ENCODE assay signal across 9 mouse cellular contexts in genomic region chr7:101932551-101932950, GRCm38 (mm10). TPM values are rescaled to one million over a fixed set of nuclear protein-coding genes. Genes with fewer than 3 reads are reported as not detected.
DNase-seq lines count a peak whose midpoint lies in the region; ATAC-seq and TF ChIP-seq lines count a peak whose summit lies in the region.
"Had no signal": no experiment of that assay in that cellular context is flagged by ENCODE, and none has a peak within 500 bp of the region (broad histone marks: within the 10 kb centered on the region; RNA-seq: fewer than 3 reads in every experiment).

No protein-coding gene starts in this region.

- no peaks in the 10 kb centered on the region for H3K36me3 ChIP-seq in hindbrain, embryonic 12.5 days
- H3K36me3 ChIP-seq in hindbrain, postnatal 0 days (ENCODE audit: insufficient read depth, low read length) = no peaks in the 10 kb centered on the region
- peaks cover 19% of the 10 kb centered on the region for H3K36me3 ChIP-seq in embryonic facial prominence, embryonic 10.5 days (replicated peaks)
- H3K36me3 ChIP-seq in hindbrain, embryonic 14.5 days (replicated peaks; ENCODE audit: control insufficient read depth, insufficient read depth) = no peaks in the 10 kb centered on the region
- no peaks in the 10 kb centered on the region for H3K36me3 ChIP-seq in macrophage (ENCODE audit: inconsistent target)

- H3K4me2 ChIP-seq in hindbrain, embryonic 12.5 days (replicated peaks) = peak overlapping the region; percentile 77
- no peak overlapping the region for H3K4me2 ChIP-seq in hindbrain, postnatal 0 days (ENCODE audit: low read depth, low read length)
- peak overlapping the region; percentile 66 for H3K4me2 ChIP-seq in hindbrain, embryonic 14.5 days (replicated peaks)

- no peak overlapping the region for H3K27ac ChIP-seq in hindbrain, embryonic 12.5 days
- no peak overlapping the region for H3K27ac ChIP-seq in hindbrain, postnatal 0 days
- no peak overlapping the region for H3K27ac ChIP-seq in embryonic facial prominence, embryonic 10.5 days (replicated peaks)
- no peak overlapping the region for H3K27ac ChIP-seq in hindbrain, embryonic 14.5 days
- no peak overlapping the region for H3K27ac ChIP-seq in macrophage

- H3K27me3 ChIP-seq in hindbrain, embryonic 12.5 days = no peaks in the 10 kb centered on the region
- no peaks in the 10 kb centered on the region for H3K27me3 ChIP-seq in hindbrain, postnatal 0 days (ENCODE audit: insufficient read depth, low read length)
- no peaks in the 10 kb centered on the region for H3K27me3 ChIP-seq in embryonic facial prominence, embryonic 10.5 days (replicated peaks; ENCODE audit: low read depth, poor library complexity, severe bottlenecking)
- no peaks in the 10 kb centered on the region for H3K27me3 ChIP-seq in hindbrain, embryonic 14.5 days (ENCODE audit: control insufficient read depth, insufficient read depth, low read length)

- no peak overlapping the region for H3K4me3 ChIP-seq in hindbrain, embryonic 12.5 days
- no peak overlapping the region for H3K4me3 ChIP-seq in hindbrain, postnatal 0 days (ENCODE audit: low read length)
- peak overlapping the region; percentile 79 for H3K4me3 ChIP-seq in embryonic facial prominence, embryonic 10.5 days
- peak overlapping the region; percentile 89; the same call in 1 of the 2 replicates for H3K4me3 ChIP-seq in hindbrain, embryonic 14.5 days (replicated peaks; ENCODE audit: low read length)
- H3K4me3 ChIP-seq in macrophage (ENCODE audit: inconsistent target) = peak overlapping the region; percentile 88; the same call in 1 of the 2 replicates

- H3K79me2 ChIP-seq in macrophage (ENCODE audit: inconsistent target) = peaks cover 51% of the 10 kb centered on the region

- no peak overlapping the region for H3K9ac ChIP-seq in hindbrain, embryonic 12.5 days
- no peak overlapping the region for H3K9ac ChIP-seq in hindbrain, postnatal 0 days (replicated peaks; ENCODE audit: low read length)
- H3K9ac ChIP-seq in hindbrain, embryonic 14.5 days = no peak overlapping the region

- no peak for TF ChIP-seq CTCF in hindbrain, postnatal 0 days (IDR thresholded peaks at IDR 0.05; ENCODE audit: low read depth)

- H3K4me1 ChIP-seq in hindbrain, embryonic 12.5 days = peaks cover 18% of the 10 kb centered on the region
- peaks cover 5% of the 10 kb centered on the region; the same call in 1 of the 2 replicates for H3K4me1 ChIP-seq in hindbrain, postnatal 0 days (ENCODE audit: insufficient read depth, low read length)
- peaks cover 26% of the 10 kb centered on the region for H3K4me1 ChIP-seq in embryonic facial prominence, embryonic 10.5 days
- H3K4me1 ChIP-seq in hindbrain, embryonic 14.5 days (replicated peaks; ENCODE audit: control insufficient read depth, insufficient read depth, low read length) = peaks cover 13% of the 10 kb centered on the region; the same call in 1 of the 2 replicates

- ATAC-seq in hindbrain, embryonic 12.5 days (ENCODE audit: low FRiP score) = no peak
- ATAC-seq in hindbrain, postnatal 0 days = no peak
- ATAC-seq in hindbrain, embryonic 14.5 days (ENCODE audit: low FRiP score) = no peak

- 88% methylated on average over 1 of the region's 1 CpGs for WGBS in hindbrain, embryonic 12.5 days
- 80% methylated on average over 1 of the region's 1 CpGs for WGBS in hindbrain, postnatal 0 days
- 93% methylated on average over 1 of the region's 1 CpGs for WGBS in embryonic facial prominence, embryonic 10.5 days
- 92% methylated on average over 1 of the region's 1 CpGs for WGBS in hindbrain, embryonic 14.5 days
- WGBS in macrophage (ENCODE audit: missing documents) = 92% methylated on average over 1 of the region's 1 CpGs

- no peak for DNase-seq in hindbrain, postnatal 0 days (ENCODE audit: low spot score)
- no peak for DNase-seq in embryonic facial prominence, embryonic 10.5 days (ENCODE audit: low spot score)
- DNase-seq in hindbrain, embryonic 14.5 days (ENCODE audit: low spot score) = no peak
- no peak for DNase-seq in thymus, postnatal 10 days (ENCODE audit: low spot score in 2 of 2)
- no peak for DNase-seq in right cerebral cortex, postnatal 36 days (ENCODE audit: low spot score in 2 of 2)
- DNase-seq in ovary, postnatal 36 days (ENCODE audit: low spot score) = no peak

- no peaks in the 10 kb centered on the region for H3K9me3 ChIP-seq in hindbrain, embryonic 12.5 days (replicated peaks)
- no peaks in the 10 kb centered on the region for H3K9me3 ChIP-seq in hindbrain, postnatal 0 days (ENCODE audit: low read length)
- H3K9me3 ChIP-seq in embryonic facial prominence, embryonic 10.5 days = no peaks in the 10 kb centered on the region
- H3K9me3 ChIP-seq in hindbrain, embryonic 14.5 days (ENCODE audit: control insufficient read depth, low read length) = no peaks in the 10 kb centered on the region
- H3K9me3 ChIP-seq: G1E had no signal

RNA-seq across cellular contexts. Expression of gene Lrrc51, which starts 1.1 kb away (rescaled TPM):
- 9.4 and 10.1 TPM in 2 replicates for polyA plus RNA-seq in hindbrain, embryonic 12.5 days (2016; fragmentation: Nextera tagmentation; extraction: Ambion mirVana)
- 5.2 and 6.5 TPM in 2 replicates for total RNA-seq in hindbrain, postnatal 0 days (2014; rRNA removed)
- 9.7 and 12.1 TPM in 2 replicates for polyA plus RNA-seq in hindbrain, postnatal 0 days (2015; fragmentation: Nextera tagmentation; extraction: Ambion mirVana)
- polyA plus RNA-seq in embryonic facial prominence, embryonic 10.5 days (2016; fragmentation: Nextera tagmentation; extraction: Ambion mirVana) = 9.4 and 9.7 TPM in 2 replicates
- 12.5 and 15.2 TPM in 2 replicates for polyA plus RNA-seq in hindbrain, embryonic 14.5 days (2014; fragmentation: Nextera tagmentation; extraction: Ambion mirVana)
- total RNA-seq in macrophage (2018; cell fraction: chromatin; rRNA removed) = 1 to 10 TPM in 19 of 26 experiments, under 1 TPM in 1, not detected in 6; 0.66 to 7.7 (median 2.6) TPM
- 1 to 10 TPM; 1.6 to 6.0 (median 3.1) TPM for total RNA-seq in macrophage (2018; cell fraction: cytosol; rRNA removed)
- total RNA-seq in macrophage (2018; cell fraction: nucleus; rRNA removed) = 10 to 100 TPM in 1 of 26 experiments, 1 to 10 TPM in 21, under 1 TPM in 1, not detected in 3; 0.97 to 10.3 (median 4.2) TPM
- polyA plus RNA-seq in macrophage (2018) = 1.2 to 2.8 TPM (median 2.0 TPM) in 3 replicates

RNA-seq across cellular contexts. Expression of gene Numa1, which starts 1.4 kb away (rescaled TPM):
- polyA plus RNA-seq in hindbrain, embryonic 12.5 days (2016; fragmentation: Nextera tagmentation; extraction: Ambion mirVana) = 99.2 and 100 TPM in 2 replicates
- total RNA-seq in hindbrain, postnatal 0 days (2014; rRNA removed) = 82.9 and 89.3 TPM in 2 replicates
- polyA plus RNA-seq in hindbrain, postnatal 0 days (2015; fragmentation: Nextera tagmentation; extraction: Ambion mirVana) = 24.4 and 26.5 TPM in 2 replicates
- 110 and 113 TPM in 2 replicates for polyA plus RNA-seq in embryonic facial prominence, embryonic 10.5 days (2016; fragmentation: Nextera tagmentation; extraction: Ambion mirVana)
- 50.0 and 50.8 TPM in 2 replicates for polyA plus RNA-seq in hindbrain, embryonic 14.5 days (2014; fragmentation: Nextera tagmentation; extraction: Ambion mirVana)
- 100 to 1,000 TPM in 22 of 26 experiments, 10 to 100 TPM in 4; 50.3 to 433 (median 216) TPM for total RNA-seq in macrophage (2018; cell fraction: chromatin; rRNA removed)
- total RNA-seq in macrophage (2018; cell fraction: cytosol; rRNA removed) = 100 to 1,000 TPM in 5 of 26 experiments, 10 to 100 TPM in 21; 37.1 to 112 (median 63.3) TPM
- total RNA-seq in macrophage (2018; cell fraction: nucleus; rRNA removed) = 100 to 1,000 TPM in 11 of 26 experiments, 10 to 100 TPM in 15; 38.1 to 184 (median 91.0) TPM
- polyA plus RNA-seq in macrophage (2018) = 61.1 to 130 TPM (median 82.9 TPM) in 3 replicates

RNA-seq across cellular contexts. Expression of gene Tomt, which starts 26.4 kb away (rescaled TPM):
- polyA plus RNA-seq in hindbrain, embryonic 12.5 days (2016; fragmentation: Nextera tagmentation; extraction: Ambion mirVana) = 0.48 and 0.81 TPM in 2 replicates
- total RNA-seq in hindbrain, postnatal 0 days (2014; rRNA removed) = 0.52 TPM in 1 of 2 replicates, not detected in the other
- polyA plus RNA-seq in hindbrain, postnatal 0 days (2015; fragmentation: Nextera tagmentation; extraction: Ambion mirVana) = 0.16 and 0.49 TPM in 2 replicates
- polyA plus RNA-seq in embryonic facial prominence, embryonic 10.5 days (2016; fragmentation: Nextera tagmentation; extraction: Ambion mirVana) = 0.59 and 0.72 TPM in 2 replicates
- 0.21 and 0.33 TPM in 2 replicates for polyA plus RNA-seq in hindbrain, embryonic 14.5 days (2014; fragmentation: Nextera tagmentation; extraction: Ambion mirVana)
- 1 to 10 TPM in 1 of 26 experiments, under 1 TPM in 24, not detected in 1; 0.23 to 1.0 (median 0.60) TPM for total RNA-seq in macrophage (2018; cell fraction: chromatin; rRNA removed)
- total RNA-seq in macrophage (2018; cell fraction: cytosol; rRNA removed) = under 1 TPM in 25 of 26 experiments, not detected in 1; 0.04 to 0.41 (median 0.15) TPM
- 1 to 10 TPM in 1 of 26 experiments, under 1 TPM in 24, not detected in 1; 0.22 to 1.1 (median 0.56) TPM for total RNA-seq in macrophage (2018; cell fraction: nucleus; rRNA removed)
- 0.09 to 0.23 TPM (median 0.21 TPM) in 3 replicates for polyA plus RNA-seq in macrophage (2018)

RNA-seq across cellular contexts. Expression of gene Lamtor1, which starts 26.8 kb away (rescaled TPM):
- 129 and 130 TPM in 2 replicates for polyA plus RNA-seq in hindbrain, embryonic 12.5 days (2016; fragmentation: Nextera tagmentation; extraction: Ambion mirVana)
- total RNA-seq in hindbrain, postnatal 0 days (2014; rRNA removed) = 130 and 156 TPM in 2 replicates
- polyA plus RNA-seq in hindbrain, postnatal 0 days (2015; fragmentation: Nextera tagmentation; extraction: Ambion mirVana) = 167 and 181 TPM in 2 replicates
- polyA plus RNA-seq in embryonic facial prominence, embryonic 10.5 days (2016; fragmentation: Nextera tagmentation; extraction: Ambion mirVana) = 159 and 168 TPM in 2 replicates
- polyA plus RNA-seq in hindbrain, embryonic 14.5 days (2014; fragmentation: Nextera tagmentation; extraction: Ambion mirVana) = 135 and 144 TPM in 2 replicates
- total RNA-seq in macrophage (2018; cell fraction: chromatin; rRNA removed) = 100 to 1,000 TPM in 3 of 26 experiments, 10 to 100 TPM in 23; 33.4 to 125 (median 65.7) TPM
- total RNA-seq in macrophage (2018; cell fraction: cytosol; rRNA removed) = 100 to 1,000 TPM; 202 to 321 (median 284) TPM
- 100 to 1,000 TPM in 10 of 26 experiments, 10 to 100 TPM in 16; 51.7 to 155 (median 92.3) TPM for total RNA-seq in macrophage (2018; cell fraction: nucleus; rRNA removed)
- polyA plus RNA-seq in macrophage (2018) = 249 to 321 TPM (median 295 TPM) in 3 replicates

Comparison
In these comparisons a context has a peak if more than half of its experiments do, and no peak if none do; other contexts are left out.
1. H3K4me3 ChIP-seq: peak in embryonic facial prominence, embryonic 10.5 days (single experiment), hindbrain, embryonic 14.5 days (single experiment) and macrophage (single experiment); none in hindbrain, embryonic 12.5 days (single experiment) and hindbrain, postnatal 0 days (single experiment).